Comparison of ENCODE assay signal across 9 mouse cellular contexts in the genomic region with DNA sequence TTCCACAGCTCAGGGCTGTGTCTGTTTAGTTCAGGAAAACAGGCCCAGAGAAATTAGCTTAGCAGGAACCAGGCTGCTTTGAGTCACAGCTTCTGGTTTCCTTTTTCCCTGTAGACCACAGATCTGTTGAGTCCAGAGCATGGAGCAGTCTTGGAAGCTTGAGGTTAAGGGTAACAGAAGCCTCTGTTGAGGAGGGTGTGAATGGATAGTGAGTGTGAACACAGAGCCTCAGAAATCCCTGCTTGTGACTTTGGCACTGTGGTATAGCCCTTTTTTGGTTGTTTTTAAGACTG. TPM values are rescaled to one million over a fixed set of nuclear protein-coding genes. Genes with fewer than 3 reads are reported as not detected.
DNase-seq lines count a peak whose midpoint lies in the region; ATAC-seq and TF ChIP-seq lines count a peak whose summit lies in the region.
"Had no signal": no experiment of that assay in that cellular context is flagged by ENCODE, and none has a peak within 500 bp of the region (broad histone marks: within the 10 kb centered on the region; RNA-seq: fewer than 3 reads in every experiment).

No protein-coding gene starts in this region.

- DNase-seq in adrenal gland, postnatal 14 days = peak; percentile 25
- no peak for DNase-seq in adrenal gland, postnatal 4 days (ENCODE audit: low spot score in 2 of 2)
- DNase-seq in left cerebral cortex, adult 2 months (ENCODE audit: extremely low spot score in 1 of 2, low spot score in 2 of 2) = no peak
- DNase-seq in left cerebral cortex, adult 9 months (ENCODE audit: low spot score in 2 of 2) = no peak
- no peak for DNase-seq in embryonic facial prominence, embryonic 14.5 days (ENCODE audit: low spot score)
- DNase-seq in urinary bladder, postnatal 4 days (ENCODE audit: low spot score in 2 of 2) = no peak
- DNase-seq in layer of hippocampus, adult 11-12 months (ENCODE audit: low spot score) = no peak
- DNase-seq: gastrocnemius, postnatal 10 days had no signal

- H3K4me3 ChIP-seq in left cerebral cortex, adult 2 months = peak overlapping the region; percentile 49; the same call in 1 of the 2 replicates
- H3K4me3 ChIP-seq in embryonic facial prominence, embryonic 14.5 days (ENCODE audit: low read depth, low read length) = peak overlapping the region; percentile 48
- peak overlapping the region; percentile 88 for H3K4me3 ChIP-seq in liver, embryonic 16.5 days (ENCODE audit: low read depth, low read length)

- no peak overlapping the region for H3K27ac ChIP-seq in left cerebral cortex, adult 2 months
- no peak overlapping the region for H3K27ac ChIP-seq in embryonic facial prominence, embryonic 14.5 days (replicated peaks; ENCODE audit: low read depth, low read length)
- peak overlapping the region; percentile 87 for H3K27ac ChIP-seq in liver, embryonic 16.5 days (ENCODE audit: low read length)

- no peak for ATAC-seq in embryonic facial prominence, embryonic 14.5 days (ENCODE audit: low read depth)
- no peak for ATAC-seq in liver, embryonic 16.5 days (ENCODE audit: low read depth)

- H3K4me2 ChIP-seq in embryonic facial prominence, embryonic 14.5 days (ENCODE audit: low read depth, low read length) = peak overlapping the region; percentile 61
- peak overlapping the region; percentile 92 for H3K4me2 ChIP-seq in liver, embryonic 16.5 days (ENCODE audit: low read depth, low read length)

- H3K27me3 ChIP-seq in embryonic facial prominence, embryonic 14.5 days (replicated peaks; ENCODE audit: control insufficient read depth, insufficient read depth, low read length) = peaks cover 19% of the 10 kb centered on the region
- no peaks in the 10 kb centered on the region for H3K27me3 ChIP-seq in liver, embryonic 16.5 days (ENCODE audit: control insufficient read depth, insufficient read depth, low read depth, low read length)

- H3K36me3 ChIP-seq in embryonic facial prominence, embryonic 14.5 days (ENCODE audit: control insufficient read depth, insufficient read depth, low read length) = no peaks in the 10 kb centered on the region
- peaks cover 6% of the 10 kb centered on the region; the same call in 1 of the 2 replicates for H3K36me3 ChIP-seq in liver, embryonic 16.5 days (ENCODE audit: control insufficient read depth, insufficient read depth)

- no peaks in the 10 kb centered on the region for H3K9me3 ChIP-seq in embryonic facial prominence, embryonic 14.5 days (ENCODE audit: control insufficient read depth, low read length)
- H3K9me3 ChIP-seq in liver, embryonic 16.5 days (replicated peaks; ENCODE audit: control insufficient read depth, low read length) = no peaks in the 10 kb centered on the region

- no peak overlapping the region for H3K9ac ChIP-seq in embryonic facial prominence, embryonic 14.5 days (ENCODE audit: low read depth, low read length)
- H3K9ac ChIP-seq in liver, embryonic 16.5 days (ENCODE audit: low read depth, low read length) = peak overlapping the region; percentile 92

- no peak for TF ChIP-seq CTCF in left cerebral cortex, adult 2 months (IDR thresholded peaks at IDR 0.05)

- intact Hi-C loops in left cerebral cortex, adult 2 months (cut with DNase I) = no loop called here

- no peaks in the 10 kb centered on the region for H3K4me1 ChIP-seq in embryonic facial prominence, embryonic 14.5 days (ENCODE audit: control insufficient read depth, insufficient read depth, low read length)
- peaks cover 37% of the 10 kb centered on the region for H3K4me1 ChIP-seq in liver, embryonic 16.5 days (ENCODE audit: control insufficient read depth, low read depth, low read length)

RNA-seq across cellular contexts. Expression of a gene that starts 1.3 kb away (rescaled TPM):
- 102 and 115 TPM in 2 replicates for total RNA-seq in adrenal gland, postnatal 14 days (2021)
- 100 to 1,000 TPM; 133 to 137 TPM for total RNA-seq in adrenal gland, postnatal 4 days (2021)
- total RNA-seq in left cerebral cortex, adult 2 months (2021) = 1 to 10 TPM; 3.7 to 3.9 TPM
- polyA plus RNA-seq in embryonic facial prominence, embryonic 14.5 days (2014; fragmentation: Nextera tagmentation; extraction: Ambion mirVana) = 9.0 and 9.6 TPM in 2 replicates
- polyA plus RNA-seq in liver, embryonic 16.5 days (2015; fragmentation: Nextera tagmentation; extraction: Ambion mirVana) = 18.3 and 21.7 TPM in 2 replicates

RNA-seq across cellular contexts. Expression of a gene that starts 30.4 kb away (rescaled TPM):
- total RNA-seq in adrenal gland, postnatal 14 days (2021) = 8.6 and 11.2 TPM in 2 replicates
- total RNA-seq in adrenal gland, postnatal 4 days (2021) = 10 to 100 TPM; 14.0 to 14.3 TPM
- total RNA-seq in left cerebral cortex, adult 2 months (2021) = 10 to 100 TPM; 19.4 to 19.5 TPM
- polyA plus RNA-seq in embryonic facial prominence, embryonic 14.5 days (2014; fragmentation: Nextera tagmentation; extraction: Ambion mirVana) = 9.4 and 10.0 TPM in 2 replicates
- 3.0 and 3.4 TPM in 2 replicates for polyA plus RNA-seq in liver, embryonic 16.5 days (2015; fragmentation: Nextera tagmentation; extraction: Ambion mirVana)

RNA-seq across cellular contexts. Expression of a gene that starts 33.7 kb away (rescaled TPM):
- not detected in 2 replicates for total RNA-seq in adrenal gland, postnatal 14 days (2021)
- total RNA-seq in adrenal gland, postnatal 4 days (2021) = not detected
- total RNA-seq in left cerebral cortex, adult 2 months (2021) = not detected
- polyA plus RNA-seq in embryonic facial prominence, embryonic 14.5 days (2014; fragmentation: Nextera tagmentation; extraction: Ambion mirVana) = not detected in 2 replicates
- not detected in 2 replicates for polyA plus RNA-seq in liver, embryonic 16.5 days (2015; fragmentation: Nextera tagmentation; extraction: Ambion mirVana)
- total RNA-seq: gastrocnemius, postnatal 10 days had no signal

RNA-seq across cellular contexts. Expression of a gene that starts 45.2 kb away (rescaled TPM):
- total RNA-seq in adrenal gland, postnatal 14 days (2021) = 129 and 141 TPM in 2 replicates
- 100 to 1,000 TPM; 149 to 159 TPM for total RNA-seq in adrenal gland, postnatal 4 days (2021)
- total RNA-seq in left cerebral cortex, adult 2 months (2021) = 10 to 100 TPM; 16.2 to 17.5 TPM
- 84.5 and 89.0 TPM in 2 replicates for polyA plus RNA-seq in embryonic facial prominence, embryonic 14.5 days (2014; fragmentation: Nextera tagmentation; extraction: Ambion mirVana)
- polyA plus RNA-seq in liver, embryonic 16.5 days (2015; fragmentation: Nextera tagmentation; extraction: Ambion mirVana) = 47.5 and 48.6 TPM in 2 replicates

Comparison
In these comparisons a context has a peak if more than half of its experiments do, and no peak if none do; other contexts are left out.
1. RNA of a gene that starts 1.3 kb away (total RNA-seq): 133 to 137 TPM in adrenal gland, postnatal 4 days and 102 to 115 TPM in adrenal gland, postnatal 14 days; 3.7 to 3.9 TPM in left cerebral cortex, adult 2 months; every median in the first group is over 10 times any median in the second.
2. Peak in every context shown above with its lines, with median percentiles within 50 percentile points of each other: H3K4me3 ChIP-seq.